Mouse (Mus musculus): ENCODE data around the gene Cad. TPM values are rescaled to one million over a fixed set of nuclear protein-coding genes. Genes with fewer than 3 reads are reported as not detected.

Cad gene
- total and polyA plus RNA-seq, 3 experiments, result 17.5 to 43.2 (median 33.1) TPM

DNA sequence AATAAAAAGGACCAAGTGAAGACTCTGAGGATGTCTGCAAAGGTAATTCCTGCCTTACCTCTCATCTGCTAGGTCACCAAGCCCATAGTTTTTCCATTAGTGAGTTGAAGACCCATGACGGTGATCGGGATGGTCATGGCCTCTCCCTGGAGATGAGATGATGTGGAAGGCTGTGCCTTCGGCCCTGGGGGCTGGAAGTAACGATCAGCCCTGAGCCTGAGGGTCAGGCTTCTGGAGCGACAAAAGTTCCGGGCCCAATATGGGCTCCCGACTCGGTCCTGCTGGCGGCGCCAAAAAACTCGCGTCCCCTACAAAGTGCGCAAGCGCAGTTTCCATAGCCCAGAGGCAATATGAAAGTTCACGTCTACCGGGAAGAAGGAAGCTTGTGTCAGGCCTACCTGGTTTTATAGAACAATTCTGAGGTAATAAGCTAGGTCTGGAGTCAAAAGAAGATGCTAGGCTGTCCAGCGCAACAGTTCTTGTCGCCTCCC lies 53.5 kb downstream of the Cad start, which contains the start of gene Slc30a3:
Gene Slc30a3 (minus strand): TSS at position 238 of the 491 bp plus-strand sequence.
- no peak for DNase-seq

DNA sequence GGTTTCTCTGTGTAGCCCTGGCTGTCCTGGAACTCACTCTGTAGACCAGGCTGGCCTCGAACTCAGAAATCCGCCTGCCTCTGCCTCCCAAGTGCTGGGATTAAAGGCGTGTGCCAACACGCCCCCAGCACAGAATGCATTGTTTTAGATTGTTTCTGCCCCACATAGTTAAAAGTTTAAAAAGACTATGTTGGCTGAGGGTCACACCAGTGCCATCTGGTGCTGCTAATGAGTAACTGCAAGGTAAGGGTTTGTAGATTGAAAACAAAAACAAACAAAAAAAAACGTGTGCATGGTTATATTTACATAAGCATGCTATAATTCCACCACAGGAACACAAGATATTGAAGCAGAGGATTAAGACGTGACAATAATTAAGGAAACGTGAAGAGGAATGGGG lies 56.2 kb downstream of the Cad start:
- no peak for DNase-seq

DNA sequence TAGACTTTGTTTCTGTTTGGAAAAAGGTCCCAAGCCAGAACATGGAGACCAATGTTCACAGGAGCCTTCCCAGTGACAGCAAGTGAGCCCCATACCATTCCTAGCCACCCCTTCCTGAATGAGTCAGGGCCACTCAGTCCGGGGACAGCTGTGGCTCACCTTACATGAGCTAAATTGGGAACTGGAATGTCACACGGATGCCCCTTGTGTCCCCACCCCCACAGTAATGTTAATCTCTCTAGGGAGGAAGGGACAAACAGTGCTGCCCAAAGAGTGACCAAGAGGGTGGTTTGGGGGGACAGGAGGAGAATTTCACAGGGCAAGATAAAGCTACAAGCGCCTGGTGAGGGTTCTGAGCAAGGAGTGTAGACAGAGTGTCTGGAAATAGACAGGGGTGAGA lies 61.8 kb downstream of the Cad start, which contains the start of gene Trim54:
Gene Trim54 (plus strand): TSS at position 359 of the 400 bp plus-strand sequence.
- no peak for DNase-seq

DNA sequence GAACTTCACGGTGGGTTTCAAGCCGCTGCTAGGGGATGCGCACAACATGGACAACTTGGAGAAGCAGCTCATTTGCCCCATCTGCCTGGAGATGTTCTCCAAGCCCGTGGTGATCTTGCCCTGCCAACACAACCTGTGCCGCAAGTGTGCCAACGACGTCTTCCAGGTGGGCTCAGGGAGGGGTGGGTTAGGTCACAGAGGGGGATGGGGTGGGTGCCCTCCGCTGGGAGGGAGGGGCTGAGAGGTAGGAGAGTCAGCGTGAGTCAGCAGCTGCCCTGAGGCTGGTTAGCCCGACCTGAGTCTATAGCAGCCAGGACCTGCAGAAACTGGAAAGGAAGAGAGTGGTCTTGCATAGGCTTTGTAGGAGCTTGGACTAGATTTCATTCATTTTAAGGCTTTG lies 62.3 kb downstream of the Cad start:
- DNase-seq, result no peak

DNA sequence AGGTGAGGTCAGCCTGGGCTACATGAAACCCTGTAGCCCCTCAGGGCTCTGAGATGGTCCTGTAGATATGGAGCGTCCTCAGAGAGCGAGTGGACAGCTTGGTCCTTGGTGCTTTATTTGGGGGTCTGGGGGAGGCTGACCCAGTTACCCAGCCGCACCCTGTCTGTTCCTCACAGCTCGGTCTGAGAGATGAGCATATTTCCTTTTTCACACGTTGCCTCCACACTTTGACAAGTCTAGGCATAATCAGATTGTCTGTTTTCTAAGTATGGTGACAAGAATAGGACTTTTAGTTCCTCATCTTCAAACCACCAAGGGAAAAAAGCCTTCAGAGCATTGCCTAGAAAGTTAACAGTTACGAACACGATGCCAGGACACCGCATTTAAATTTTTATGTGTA lies 66.5 kb downstream of the Cad start:
- no peak for DNase-seq

DNA sequence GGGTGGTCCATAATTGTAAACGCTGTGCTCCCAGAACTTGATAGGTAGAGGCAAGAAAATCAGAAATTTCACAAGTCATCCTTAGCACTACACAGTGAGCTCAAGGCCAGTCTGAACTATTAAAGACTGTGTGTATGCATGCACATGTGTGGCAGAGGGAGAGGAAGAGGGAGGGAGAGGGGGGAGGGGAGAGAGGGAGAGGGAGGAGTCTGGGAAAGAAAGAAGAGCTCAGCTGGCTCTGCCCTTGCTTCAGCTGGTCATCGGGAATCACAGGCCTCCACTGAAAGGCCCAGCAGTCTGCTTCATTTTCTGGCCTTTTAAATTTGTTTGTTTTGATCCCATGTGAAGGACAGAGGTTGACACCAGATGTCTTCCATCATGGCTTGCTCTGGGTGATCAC lies 68.9 kb downstream of the Cad start:
- no peak for DNase-seq

DNA sequence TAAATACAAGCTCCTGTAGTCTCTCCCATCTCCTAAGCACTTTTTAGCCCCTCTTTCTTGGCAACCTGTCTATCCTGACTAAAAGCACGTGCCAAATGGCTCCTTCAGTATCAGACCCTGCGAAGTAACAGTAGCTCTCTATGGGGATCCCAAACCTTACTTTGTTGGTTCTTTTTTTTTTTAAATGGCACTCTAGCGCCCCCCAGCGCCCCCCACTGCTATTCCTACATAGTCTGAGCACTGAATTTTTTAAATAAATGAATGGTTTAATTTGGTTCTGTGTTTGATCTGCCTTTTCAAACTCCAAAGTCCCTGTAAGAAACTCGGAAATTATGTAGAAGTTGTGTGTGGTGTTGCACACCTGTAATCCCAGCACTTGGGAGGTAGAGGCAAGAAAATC lies 71.5 kb downstream of the Cad start:
- DNase-seq, result no peak

Other genes starting within 250 kb of the Cad start
- 10 to 100 TPM; 60.0 to 79.0 TPM for gene Mapre3, start 240.1 kb upstream of the Cad start, total RNA-seq (2021)
- 103 and 134 TPM in 2 replicates for gene Mapre3, start 240.1 kb upstream of the Cad start, polyA plus RNA-seq (2012; rRNA removed)
- 10 to 100 TPM; 51.9 to 62.2 TPM for gene Tmem214, start 186.8 kb upstream of the Cad start, total RNA-seq (2021)
- 87.6 and 96.9 TPM in 2 replicates for gene Tmem214, start 186.8 kb upstream of the Cad start, polyA plus RNA-seq (2012; rRNA removed)
- 1 to 10 TPM; 7.6 to 9.2 TPM for gene Agbl5, start 166.1 kb upstream of the Cad start, total RNA-seq (2021)
- gene Agbl5, start 166.1 kb upstream of the Cad start, polyA plus RNA-seq (2012; rRNA removed), result 25.3 and 27.5 TPM in 2 replicates
- gene Ost4, start 147.0 kb upstream of the Cad start, total RNA-seq (2021), result 100 to 1,000 TPM; 256 to 264 TPM
- gene Ost4, start 147.0 kb upstream of the Cad start, polyA plus RNA-seq (2012; rRNA removed), result 120 and 143 TPM in 2 replicates
- 10 to 100 TPM; 40.3 to 62.0 TPM for gene Emilin1, start 141.4 kb upstream of the Cad start, total RNA-seq (2021)
- 64.1 and 75.1 TPM in 2 replicates for gene Emilin1, start 141.4 kb upstream of the Cad start, polyA plus RNA-seq (2012; rRNA removed)
- 10 to 100 TPM; 37.2 to 44.3 TPM for gene Khk, start 133.3 kb upstream of the Cad start, total RNA-seq (2021)
- gene Khk, start 133.3 kb upstream of the Cad start, polyA plus RNA-seq (2012; rRNA removed), result 43.9 and 60.3 TPM in 2 replicates
- 1 to 10 TPM in 1 of 2 experiments, under 1 TPM in 1; 0.58 to 2.5 TPM for gene Cgref1, start 109.2 kb upstream of the Cad start, total RNA-seq (2021)
- 1.5 and 2.0 TPM in 2 replicates for gene Cgref1, start 109.2 kb upstream of the Cad start, polyA plus RNA-seq (2012; rRNA removed)
- gene Preb, start 94.4 kb upstream of the Cad start, total RNA-seq (2021), result 100 to 1,000 TPM; 119 to 126 TPM
- 284 TPM in 2 replicates for gene Preb, start 94.4 kb upstream of the Cad start, polyA plus RNA-seq (2012; rRNA removed)
- gene Tcf23, start 86.1 kb upstream of the Cad start, total RNA-seq (2021), result 1 to 10 TPM; 1.3 TPM
- 0.77 and 0.78 TPM in 2 replicates for gene Tcf23, start 86.1 kb upstream of the Cad start, polyA plus RNA-seq (2012; rRNA removed)
- 100 to 1,000 TPM; 117 to 125 TPM for gene Atraid, start 6.5 kb upstream of the Cad start, total RNA-seq (2021)
- 101 and 114 TPM in 2 replicates for gene Atraid, start 6.5 kb upstream of the Cad start, polyA plus RNA-seq (2012; rRNA removed)
- gene Slc5a6, start 5.9 kb upstream of the Cad start, total RNA-seq (2021), result 10 to 100 TPM; 27.7 to 39.6 TPM
- gene Slc5a6, start 5.9 kb upstream of the Cad start, polyA plus RNA-seq (2012; rRNA removed), result 88.3 and 93.5 TPM in 2 replicates
- not detected for gene Dnajc5g, start 51.5 kb downstream of the Cad start, total RNA-seq (2021)
- gene Dnajc5g, start 51.5 kb downstream of the Cad start, polyA plus RNA-seq (2012; rRNA removed), result not detected in 2 replicates
- gene Slc30a3, start 53.5 kb downstream of the Cad start, total RNA-seq (2021), result not detected
- not detected in 2 replicates for gene Slc30a3, start 53.5 kb downstream of the Cad start, polyA plus RNA-seq (2012; rRNA removed)
- gene Trim54, start 61.9 kb downstream of the Cad start, total RNA-seq (2021), result not detected
- not detected in 2 replicates for gene Trim54, start 61.9 kb downstream of the Cad start, polyA plus RNA-seq (2012; rRNA removed)
- gene Ucn, start 84.0 kb downstream of the Cad start, total RNA-seq (2021), result not detected
- gene Ucn, start 84.0 kb downstream of the Cad start, polyA plus RNA-seq (2012; rRNA removed), result not detected in 2 replicates
- 10 to 100 TPM; 71.0 to 72.1 TPM for gene Mpv17, start 99.5 kb downstream of the Cad start, total RNA-seq (2021)
- 127 and 137 TPM in 2 replicates for gene Mpv17, start 99.5 kb downstream of the Cad start, polyA plus RNA-seq (2012; rRNA removed)
- 1 to 10 TPM; 1.1 to 1.4 TPM for gene Gm29609, start 125.1 kb downstream of the Cad start, total RNA-seq (2021)
- gene Gm29609, start 125.1 kb downstream of the Cad start, polyA plus RNA-seq (2012; rRNA removed), result 0.52 and 0.94 TPM in 2 replicates
- 10 to 100 TPM; 51.9 to 67.4 TPM for gene Gtf3c2, start 125.4 kb downstream of the Cad start, total RNA-seq (2021)
- 34.8 and 47.8 TPM in 2 replicates for gene Gtf3c2, start 125.4 kb downstream of the Cad start, polyA plus RNA-seq (2012; rRNA removed)
- 100 to 1,000 TPM in 1 of 2 experiments, 10 to 100 TPM in 1; 85.7 to 115 TPM for gene Snx17, start 138.4 kb downstream of the Cad start, total RNA-seq (2021)
- 85.1 and 92.2 TPM in 2 replicates for gene Snx17, start 138.4 kb downstream of the Cad start, polyA plus RNA-seq (2012; rRNA removed)
- 10 to 100 TPM; 39.5 to 45.7 TPM for gene Eif2b4, start 138.7 kb downstream of the Cad start, total RNA-seq (2021)
- 26.8 and 35.7 TPM in 2 replicates for gene Eif2b4, start 138.7 kb downstream of the Cad start, polyA plus RNA-seq (2012; rRNA removed)
- gene Zfp513, start 147.5 kb downstream of the Cad start, total RNA-seq (2021), result 10 to 100 TPM; 28.5 to 29.5 TPM
- 75.5 and 77.8 TPM in 2 replicates for gene Zfp513, start 147.5 kb downstream of the Cad start, polyA plus RNA-seq (2012; rRNA removed)
- 100 to 1,000 TPM; 105 TPM for gene Ppm1g, start 165.9 kb downstream of the Cad start, total RNA-seq (2021)
- gene Ppm1g, start 165.9 kb downstream of the Cad start, polyA plus RNA-seq (2012; rRNA removed), result 174 and 197 TPM in 2 replicates
- gene Nrbp1, start 186.1 kb downstream of the Cad start, total RNA-seq (2021), result 10 to 100 TPM; 78.2 to 84.9 TPM
- 180 and 229 TPM in 2 replicates for gene Nrbp1, start 186.1 kb downstream of the Cad start, polyA plus RNA-seq (2012; rRNA removed)
- not detected for gene Gm9970, start 186.5 kb downstream of the Cad start, total RNA-seq (2021)
- gene Gm9970, start 186.5 kb downstream of the Cad start, polyA plus RNA-seq (2012; rRNA removed), result 3.7 and 3.9 TPM in 2 replicates
- gene Krtcap3, start 196.9 kb downstream of the Cad start, total RNA-seq (2021), result 1 to 10 TPM; 2.2 to 4.5 TPM
- gene Krtcap3, start 196.9 kb downstream of the Cad start, polyA plus RNA-seq (2012; rRNA removed), result 13.3 and 13.6 TPM in 2 replicates
- gene Ift172, start 236.3 kb downstream of the Cad start, total RNA-seq (2021), result 10 to 100 TPM; 28.9 to 38.1 TPM
- 29.5 and 30.1 TPM in 2 replicates for gene Ift172, start 236.3 kb downstream of the Cad start, polyA plus RNA-seq (2012; rRNA removed)
- 10 to 100 TPM; 11.1 to 20.8 TPM for gene Fndc4, start 241.3 kb downstream of the Cad start, total RNA-seq (2021)
- gene Fndc4, start 241.3 kb downstream of the Cad start, polyA plus RNA-seq (2012; rRNA removed), result 25.0 and 28.6 TPM in 2 replicates
- under 1 TPM in 1 of 2 experiments, not detected in 1; 0.61 TPM for gene Gckr, start 242.7 kb downstream of the Cad start, total RNA-seq (2021)
- gene Gckr, start 242.7 kb downstream of the Cad start, polyA plus RNA-seq (2012; rRNA removed), result 0.13 and 0.20 TPM in 2 replicates

All from adrenal gland, adult 2 months (tissue).